Mouse (Mus musculus): ENCODE measurements around the gene Fxyd3.

Fxyd3 gene

DNA sequence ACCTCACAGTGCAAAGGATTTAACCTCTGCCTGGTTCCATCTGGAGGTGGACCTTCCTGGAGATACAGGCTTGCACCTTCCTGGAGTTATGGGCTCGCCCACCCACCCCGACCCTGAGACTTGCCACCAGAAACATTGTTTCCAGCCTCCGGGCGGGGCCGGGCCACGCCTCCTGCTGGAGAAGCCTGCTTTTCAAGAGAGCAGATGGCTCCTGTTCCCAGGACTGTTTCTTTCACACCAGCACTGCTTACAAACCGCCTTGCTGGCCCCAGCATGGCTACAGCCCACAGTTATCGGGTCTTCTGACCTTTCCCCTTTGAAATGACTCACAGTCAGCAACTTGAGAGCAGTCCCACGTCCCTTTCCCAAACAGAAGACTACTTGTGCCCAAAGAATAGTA lies 4.2 kb downstream of the Fxyd3 start:
- in situ Hi-C loops (cut with MboI, MseI) = no loop called here

- in situ Hi-C loops (cut with MboI, MseI) = no loop called here
Measured at GRCm38 (mm10) chr7:31070324-31070723, 6.2 kb downstream of the Fxyd3 start.

- in situ Hi-C loops (cut with MboI, MseI) = no loop called here
Measured at GRCm38 (mm10) chr7:31069491-31069890, 7.0 kb downstream of the Fxyd3 start.

DNA sequence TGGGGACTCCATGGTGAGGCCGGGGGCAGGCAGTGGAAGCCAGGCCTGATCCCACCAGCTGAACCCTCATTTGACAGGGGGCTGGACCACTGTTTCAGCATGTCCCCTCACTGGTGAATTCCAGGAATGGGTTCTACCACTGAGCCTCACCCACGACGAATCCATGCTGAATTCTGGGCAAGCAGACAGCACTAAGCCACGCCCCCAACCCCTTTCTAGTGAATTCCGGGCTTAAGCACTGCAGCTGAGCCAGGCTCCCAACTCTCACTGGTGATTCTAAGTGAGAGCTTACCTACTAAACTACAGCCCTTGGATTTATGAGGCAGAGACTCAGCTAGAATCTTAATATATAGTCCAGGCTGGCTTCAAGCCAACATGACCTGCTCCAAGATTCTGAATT lies 8.7 kb downstream of the Fxyd3 start:
- in situ Hi-C loops (cut with MboI, MseI) = no loop called here

DNA sequence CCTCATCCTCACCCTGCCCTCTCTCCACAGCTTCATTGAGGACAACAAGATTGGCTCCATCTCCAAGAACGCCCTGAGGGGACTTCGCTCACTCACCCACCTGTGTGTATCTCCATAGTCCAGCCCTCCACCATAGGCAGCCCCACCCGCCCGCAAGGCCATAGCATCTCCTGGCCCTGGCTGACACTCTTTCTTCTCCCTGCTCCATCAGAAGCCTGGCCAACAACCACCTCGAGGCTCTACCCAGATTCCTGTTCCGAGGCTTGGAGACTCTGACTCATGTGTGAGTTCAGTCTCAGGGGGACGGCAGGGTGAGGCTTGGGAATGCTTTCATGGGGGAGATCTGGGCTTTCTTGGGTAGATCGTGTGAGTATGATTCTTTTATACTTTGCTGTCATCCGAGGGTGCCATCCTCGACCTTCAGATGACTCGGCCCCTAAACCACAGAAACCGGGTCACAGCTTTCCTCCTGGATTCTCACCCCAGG lies 13.4 kb downstream of the Fxyd3 start:
- in situ Hi-C loops (cut with MboI, MseI) = loop anchor here in 1 of 2 experiments (5.0 kb wide), 1 partner anchor 34 kb away; no protein-coding TSS in a partner anchor

DNA sequence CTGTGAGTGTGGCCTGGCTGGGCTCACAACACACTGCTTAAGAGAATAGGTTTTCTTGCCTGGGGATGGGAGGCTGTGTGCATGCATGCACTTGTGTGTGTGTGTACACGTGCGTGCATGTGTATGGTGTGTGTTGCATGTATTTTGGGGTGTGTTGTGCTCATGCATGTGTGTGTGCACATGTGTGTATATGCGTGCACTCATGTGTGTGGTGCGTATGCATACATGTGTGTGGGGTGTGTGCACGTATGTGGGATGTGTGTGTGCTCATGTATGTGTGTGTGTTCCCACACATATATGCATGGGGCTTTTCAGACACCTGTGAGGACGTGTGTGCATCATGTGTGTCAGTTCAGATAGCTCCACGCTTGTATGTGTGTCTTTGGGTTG lies 15.9 kb downstream of the Fxyd3 start:
- in situ Hi-C loops (cut with MboI, MseI) = loop anchor here in 1 of 2 experiments (5.0 kb wide), 1 partner anchor 37 kb away; no protein-coding TSS in a partner anchor

GRCm38 (mm10) chr7:31059919-31060620 lies 16.4 kb downstream of the Fxyd3 start:
- in situ Hi-C loops (cut with MboI, MseI) = loop anchor here in 1 of 2 experiments (5.0 kb wide), 1 partner anchor 37 kb away; no protein-coding TSS in a partner anchor

GRCm38 (mm10) chr7:31059108-31059507 lies 17.4 kb downstream of the Fxyd3 start, which contains the start of gene Lgi4:
Lgi4 (plus strand) TSS chr7:31059342.
- in situ Hi-C loops (cut with MboI, MseI) = no loop called here

- in situ Hi-C loops (cut with MboI, MseI) = no loop called here
Measured at GRCm38 (mm10) chr7:31058211-31058610, 18.3 kb downstream of the Fxyd3 start.

DNA sequence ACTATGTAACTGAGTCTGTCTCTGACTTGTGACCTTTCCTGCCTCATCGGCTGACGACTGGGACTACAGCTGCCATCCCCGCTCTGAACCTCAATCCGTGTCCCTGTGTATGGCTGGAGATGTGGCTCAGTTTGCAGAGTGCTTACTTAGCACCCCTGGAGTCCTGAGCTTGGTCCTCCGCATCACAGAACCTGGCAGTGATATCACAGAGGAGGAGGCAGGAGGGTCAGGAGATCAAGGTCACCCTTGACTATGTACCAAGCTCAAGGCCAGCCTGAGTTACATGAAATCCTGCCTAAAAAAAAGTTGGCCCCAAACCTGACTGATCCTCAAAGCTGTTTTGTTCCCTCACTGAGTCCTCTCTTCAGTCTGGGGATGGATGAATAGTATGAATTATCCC lies 18.8 kb downstream of the Fxyd3 start:
- in situ Hi-C loops (cut with MboI, MseI) = no loop called here

- in situ Hi-C loops (cut with MboI, MseI) = no loop called here
Measured at GRCm38 (mm10) chr7:31057071-31057470, 19.4 kb downstream of the Fxyd3 start, which contains the start of gene Fxyd1. Fxyd1 (minus strand) TSS chr7:31057199.

GRCm38 (mm10) chr7:31056448-31056847 lies 20.1 kb downstream of the Fxyd3 start:
- in situ Hi-C loops (cut with MboI, MseI) = no loop called here

DNA sequence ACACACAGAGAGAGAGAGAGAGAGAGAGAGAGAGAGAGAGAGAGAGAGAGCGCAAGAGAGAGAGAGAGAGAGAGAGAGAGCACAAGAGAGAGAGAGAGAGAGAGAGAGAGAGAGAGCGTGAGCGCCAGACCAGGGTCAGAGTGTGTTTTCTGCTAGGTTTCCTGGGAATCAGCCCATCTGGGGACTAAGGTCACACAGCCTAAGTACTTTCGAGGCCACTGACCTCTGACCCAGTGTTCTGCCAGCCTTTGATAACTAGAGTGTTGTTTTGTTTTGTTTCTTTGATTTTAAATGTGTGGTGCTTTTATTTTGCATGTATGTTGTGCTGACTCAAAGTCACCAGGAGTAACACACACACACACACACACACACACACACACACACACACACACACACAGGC lies 20.6 kb downstream of the Fxyd3 start:
- in situ Hi-C loops (cut with MboI, MseI) = no loop called here

GRCm38 (mm10) chr7:31055354-31055824 lies 21.1 kb downstream of the Fxyd3 start:
- in situ Hi-C loops (cut with MboI, MseI) = no loop called here

DNA sequence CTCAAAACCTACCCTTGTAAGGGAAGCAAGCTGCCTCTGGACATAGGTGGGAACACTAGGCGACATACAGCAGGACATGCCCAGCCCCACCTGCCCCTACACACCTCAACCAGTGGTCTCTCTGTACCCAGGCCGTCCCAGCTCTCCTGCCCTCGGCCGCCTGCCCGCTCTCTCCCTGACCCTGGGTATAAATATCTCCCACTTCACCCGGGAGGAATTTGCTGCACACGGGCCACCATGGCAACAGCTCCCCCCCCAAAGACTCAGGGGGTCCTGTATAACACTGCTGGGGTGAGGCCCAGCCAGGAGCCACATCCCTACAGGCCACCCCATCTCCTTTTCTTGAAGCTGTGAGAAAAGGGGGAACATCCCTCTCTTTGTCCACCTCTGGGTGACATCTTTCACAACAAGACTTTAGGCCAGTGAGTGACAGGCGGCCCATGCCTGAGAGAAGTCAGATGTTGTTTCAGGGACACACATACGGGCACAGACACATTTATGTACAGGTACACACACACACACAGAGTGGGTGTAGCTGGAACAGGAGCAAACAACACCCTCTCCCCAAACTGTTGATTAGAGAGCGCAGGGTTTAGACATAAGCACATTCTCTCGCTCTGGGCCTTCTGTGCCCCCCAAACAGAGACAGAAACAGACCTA lies 21.7 kb downstream of the Fxyd3 start:
- in situ Hi-C loops (cut with MboI, MseI) = no loop called here

DNA sequence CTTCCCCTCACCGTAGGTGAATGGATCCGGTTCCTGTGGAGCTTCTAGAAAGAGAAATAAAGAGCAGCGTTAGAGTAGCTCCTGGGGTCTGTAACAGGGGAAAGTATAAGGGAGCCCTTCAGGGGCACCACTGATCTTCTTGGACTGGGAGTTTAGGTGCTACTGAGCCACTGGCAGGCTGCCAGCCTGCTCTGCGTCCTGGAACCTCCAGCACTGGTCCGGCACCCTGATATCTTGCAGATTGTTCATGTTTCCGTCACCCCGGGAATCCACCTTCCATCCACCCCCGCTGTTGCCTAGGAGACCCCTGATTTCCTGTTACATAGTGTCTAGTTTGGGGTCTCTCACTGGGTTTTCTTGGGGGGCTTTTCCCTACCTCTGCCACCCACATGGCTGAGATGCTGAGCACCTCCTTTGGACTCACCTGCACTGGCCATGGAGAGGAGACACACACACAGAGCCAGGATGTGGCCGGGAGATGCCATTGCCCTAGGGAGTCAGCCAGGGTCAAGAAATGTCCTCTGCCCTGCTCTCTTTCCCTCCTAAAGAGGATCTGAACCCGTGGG lies 22.5 kb downstream of the Fxyd3 start:
- in situ Hi-C loops (cut with MboI, MseI) = no loop called here

DNA sequence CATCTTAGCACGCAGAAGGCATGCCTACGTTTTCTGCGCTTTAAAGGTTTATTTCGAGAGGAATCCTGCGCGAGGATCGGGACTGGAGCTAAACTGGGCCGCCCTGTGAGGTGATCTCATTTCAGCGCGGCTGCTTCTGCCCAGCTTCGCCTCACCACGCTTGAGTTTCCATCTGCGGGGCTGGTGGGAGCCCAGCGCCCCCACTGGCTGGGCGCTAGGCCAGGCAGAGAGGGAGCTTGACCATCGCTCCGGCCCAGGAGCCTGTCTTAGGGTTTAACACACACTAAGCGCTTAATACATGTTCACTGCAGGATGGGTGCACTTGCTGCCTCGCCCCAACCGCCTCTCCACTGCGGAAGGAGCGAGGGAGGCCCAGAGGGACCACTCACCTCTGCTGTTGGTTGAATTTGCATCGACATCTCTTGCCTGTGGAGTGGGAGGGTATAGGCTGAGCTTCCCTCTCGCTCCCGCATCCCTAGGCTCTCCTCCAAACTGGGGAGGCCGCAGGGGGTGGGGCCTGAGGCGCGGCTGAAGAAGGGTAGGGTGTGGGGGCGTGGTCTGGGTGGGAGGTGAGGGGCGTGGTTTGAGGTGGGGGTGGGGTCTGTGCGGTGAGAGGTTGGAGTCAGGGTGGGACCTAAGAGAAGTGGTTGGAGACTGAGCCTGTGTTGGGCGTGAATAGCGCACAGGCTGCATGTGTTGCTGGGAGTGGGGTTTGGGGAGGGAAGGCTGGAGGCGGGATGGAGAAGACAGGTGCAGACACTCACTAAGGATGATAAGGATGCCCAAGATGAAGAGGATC lies 23.7 kb downstream of the Fxyd3 start:
- in situ Hi-C loops (cut with MboI, MseI) = no loop called here

- in situ Hi-C loops (cut with MboI, MseI) = no loop called here
Measured at GRCm38 (mm10) chr7:31052251-31052635, 24.3 kb downstream of the Fxyd3 start.

DNA sequence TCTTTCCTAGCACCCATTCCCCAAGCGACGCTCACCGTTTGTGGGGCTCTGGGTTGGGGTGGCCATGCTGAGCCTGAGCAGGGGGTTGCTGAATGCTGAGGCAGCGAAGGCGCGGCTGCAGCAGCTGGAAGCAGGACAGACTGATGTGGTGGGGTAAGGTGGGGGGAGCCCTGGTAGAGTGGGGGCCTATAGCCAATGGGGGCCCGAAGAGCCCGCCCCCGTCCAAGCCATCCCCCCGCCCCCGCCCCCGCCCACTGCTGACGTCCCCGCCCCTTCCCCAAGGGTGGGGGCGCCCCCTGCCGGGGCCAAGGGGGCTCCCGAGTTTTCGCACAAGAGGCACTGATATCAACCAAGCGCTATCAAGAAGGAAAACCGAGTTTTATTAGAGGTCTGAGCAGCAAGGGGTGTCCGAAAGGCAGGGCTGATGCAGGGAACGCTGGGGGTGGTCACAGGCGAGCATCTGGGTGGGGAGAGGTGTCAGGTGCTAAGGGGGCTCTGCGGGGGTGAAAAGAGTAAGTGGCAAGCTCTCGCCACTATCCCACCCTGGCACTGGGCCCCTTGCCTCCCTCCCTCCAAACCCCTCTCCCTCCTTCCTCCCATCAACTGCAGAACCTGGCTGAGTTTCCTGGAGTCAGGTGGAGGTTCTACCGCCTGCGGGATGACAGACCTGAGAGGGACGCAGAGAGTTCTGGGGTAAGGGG lies 25.0 kb downstream of the Fxyd3 start, which contains the start of gene Fxyd7:
Gene Fxyd7, minus strand, starts transcription at position 147 of the 701 bp plus-strand sequence.
- in situ Hi-C loops (cut with MboI, MseI) = no loop called here

DNA sequence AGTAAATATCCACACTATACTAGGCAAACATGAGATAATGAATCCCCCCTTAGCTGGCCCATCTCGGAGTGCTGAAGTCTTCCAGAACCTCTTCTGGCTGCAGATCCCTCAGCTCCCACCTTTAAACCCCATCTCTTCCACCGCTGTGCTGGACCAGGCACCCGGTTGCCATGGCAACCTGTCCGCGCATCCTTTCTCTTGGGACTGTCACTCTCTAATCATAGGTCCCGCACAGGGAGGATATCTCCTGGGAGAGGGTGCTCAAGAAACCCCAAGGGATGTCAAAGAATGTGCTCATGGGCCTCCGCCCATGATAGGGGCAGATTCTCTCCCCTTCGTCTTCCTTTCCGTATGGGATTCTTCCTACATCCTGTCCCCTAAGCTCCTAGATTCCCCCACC lies 25.6 kb downstream of the Fxyd3 start:
- in situ Hi-C loops (cut with MboI, MseI) = no loop called here

DNA sequence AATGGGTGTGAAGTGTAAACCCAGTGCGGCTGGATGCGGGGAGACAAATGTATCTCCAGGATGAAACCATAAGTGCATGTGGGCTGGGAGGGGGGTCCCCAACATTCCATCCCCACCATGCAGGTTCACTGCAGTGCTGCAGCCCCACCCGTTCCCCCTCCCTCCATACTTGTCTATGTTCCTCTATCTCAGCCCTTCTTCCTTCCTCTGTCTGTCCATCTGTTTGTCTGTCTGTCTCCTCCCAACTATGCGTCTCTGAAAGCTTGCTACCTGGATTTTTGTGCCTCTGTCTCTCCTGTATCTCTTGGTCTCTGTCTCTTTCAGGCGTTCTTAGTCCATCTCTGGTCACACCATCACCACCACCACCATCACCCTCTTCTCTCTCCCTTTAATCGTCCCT lies 26.0 kb downstream of the Fxyd3 start:
- in situ Hi-C loops (cut with MboI, MseI) = no loop called here

Measured in T-helper 17 cell (primary cell).